Mouse (Mus musculus) E14TG2a.4 (cell line): ENCODE data around the gene Msantd3.

Experiments
- CTCF ChIP-seq: conservative IDR thresholded peaks from 2 replicates; pipeline ENCODE4 v1.5.1; 2014; ENCODE audit warnings: low read length
- NANOG ChIP-seq: IDR thresholded peaks from 2 replicates; pipeline ENCODE4 v1.6.1; 2014; ENCODE audit warnings: borderline replicate concordance, low read length, mixed read lengths

- TF ChIP-seq CTCF = no peak
- TF ChIP-seq NANOG = no peak
Measured at GRCm38 (mm10) chr4:48582941-48583340, 43.2 kb downstream of the Msantd3 start.
